Mouse (Mus musculus): ENCODE results near the gene Ptger3.

The Ptger3 gene

DNA sequence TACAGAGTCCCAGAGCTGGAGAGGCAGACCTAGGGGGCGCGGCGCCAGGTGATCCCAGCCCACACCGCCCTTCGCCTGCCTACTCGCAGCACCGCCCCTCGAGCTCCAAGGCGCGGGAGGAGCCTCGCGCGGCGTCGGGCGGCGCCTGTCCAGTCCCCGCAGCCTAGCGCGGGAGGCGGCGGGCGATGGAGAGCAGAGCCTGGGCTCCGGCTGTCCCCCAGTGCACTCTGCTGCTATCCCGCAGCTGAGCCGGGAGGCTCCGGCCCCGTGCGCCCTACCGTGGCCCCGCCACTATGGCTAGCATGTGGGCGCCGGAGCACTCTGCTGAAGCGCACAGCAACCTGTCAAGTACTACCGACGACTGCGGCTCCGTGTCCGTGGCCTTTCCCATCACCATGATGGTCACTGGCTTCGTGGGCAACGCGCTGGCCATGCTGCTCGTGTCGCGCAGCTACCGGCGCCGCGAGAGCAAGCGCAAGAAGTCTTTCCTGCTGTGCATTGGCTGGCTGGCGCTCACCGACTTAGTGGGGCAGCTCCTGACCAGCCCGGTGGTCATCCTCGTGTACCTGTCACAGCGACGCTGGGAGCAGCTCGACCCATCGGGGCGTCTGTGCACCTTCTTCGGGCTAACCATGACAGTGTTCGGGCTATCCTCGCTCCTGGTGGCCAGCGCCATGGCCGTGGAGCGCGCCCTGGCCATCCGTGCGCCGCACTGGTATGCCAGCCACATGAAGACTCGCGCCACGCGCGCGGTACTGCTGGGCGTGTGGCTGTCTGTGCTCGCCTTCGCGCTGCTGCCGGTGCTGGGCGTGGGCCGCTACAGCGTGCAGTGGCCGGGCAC is at the start of gene Ptger3:
Gene Ptger3 (plus strand): TSS at position 168 of the 841 bp plus-strand sequence.
- peak; percentile 30 for DNase-seq

DNA sequence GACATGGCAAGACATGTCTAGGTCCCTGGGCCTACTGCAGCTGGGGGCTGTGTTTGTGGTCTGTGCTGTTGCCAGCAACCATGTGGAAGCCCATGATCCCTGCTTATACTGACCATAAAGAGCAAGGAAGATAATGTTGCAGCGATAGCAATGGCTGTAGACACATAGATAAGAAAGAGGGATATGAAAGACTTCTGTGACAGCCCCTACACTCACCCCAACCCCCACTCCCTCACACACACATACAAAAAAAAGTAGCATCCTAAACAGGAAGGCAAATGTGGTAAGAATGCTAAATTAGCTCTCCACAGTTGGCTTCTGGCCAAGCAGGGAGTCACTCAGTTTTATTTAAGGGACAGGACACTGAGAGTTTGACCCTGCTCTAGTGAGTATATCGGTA is 48.7 kb upstream of the Ptger3 start:
- DNase-seq, result no peak

DNA sequence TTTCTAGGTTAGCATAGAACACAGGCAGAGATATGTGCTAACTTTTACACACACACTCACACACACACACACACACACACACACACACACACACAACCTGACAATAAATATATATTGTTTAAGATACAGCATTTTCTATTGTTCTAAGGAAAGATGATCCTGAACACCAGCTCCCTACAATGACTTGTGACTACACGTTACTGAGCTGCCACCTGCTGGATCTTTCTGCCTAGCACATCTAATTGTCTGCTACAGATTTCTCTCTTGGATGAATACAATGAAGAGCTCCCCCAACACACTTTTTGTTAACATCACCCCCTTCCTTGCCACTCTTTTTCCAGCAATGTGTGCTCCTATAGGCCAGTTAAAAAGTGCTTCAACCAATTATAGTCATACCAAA is 46.3 kb upstream of the Ptger3 start:
- peak; percentile 5 for DNase-seq

DNA sequence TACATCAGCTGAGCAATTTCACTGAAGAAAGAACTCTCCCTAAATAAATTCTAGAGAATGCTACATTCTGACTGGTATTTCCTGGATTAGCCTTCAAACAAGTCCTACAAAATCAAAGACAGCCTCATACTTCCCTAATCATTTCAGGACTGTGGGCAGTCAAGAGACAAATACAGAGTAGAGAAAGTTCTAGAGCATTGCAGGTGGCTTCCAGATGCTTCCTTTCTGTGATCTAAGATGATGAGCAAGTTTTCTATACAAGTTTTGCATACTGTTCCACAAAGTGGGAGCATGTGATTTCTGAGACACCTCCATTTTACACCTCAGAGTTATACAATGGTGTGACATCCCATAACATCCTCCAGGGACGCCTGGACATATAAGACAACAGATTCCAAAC is 42.9 kb upstream of the Ptger3 start:
- DNase-seq, result no peak

DNA sequence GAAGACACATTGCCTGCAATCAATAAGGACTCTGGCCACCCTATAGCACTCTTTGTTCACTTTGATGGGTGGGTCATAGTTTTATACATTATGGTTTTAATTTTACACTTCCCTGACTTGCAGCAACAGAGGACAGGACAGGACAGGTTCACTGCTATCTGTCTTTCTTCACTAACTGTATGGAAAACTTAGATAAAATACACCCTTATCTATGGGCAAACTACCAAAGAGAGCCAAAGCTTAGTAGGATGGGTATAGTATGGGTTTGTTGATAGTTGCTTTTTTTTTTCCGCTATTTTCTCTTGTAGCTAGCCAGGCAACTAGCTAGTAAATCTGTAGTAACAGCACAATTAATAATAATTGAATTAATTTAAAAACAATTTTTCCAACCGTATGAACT is 35.1 kb upstream of the Ptger3 start:
- no peak for DNase-seq

DNA sequence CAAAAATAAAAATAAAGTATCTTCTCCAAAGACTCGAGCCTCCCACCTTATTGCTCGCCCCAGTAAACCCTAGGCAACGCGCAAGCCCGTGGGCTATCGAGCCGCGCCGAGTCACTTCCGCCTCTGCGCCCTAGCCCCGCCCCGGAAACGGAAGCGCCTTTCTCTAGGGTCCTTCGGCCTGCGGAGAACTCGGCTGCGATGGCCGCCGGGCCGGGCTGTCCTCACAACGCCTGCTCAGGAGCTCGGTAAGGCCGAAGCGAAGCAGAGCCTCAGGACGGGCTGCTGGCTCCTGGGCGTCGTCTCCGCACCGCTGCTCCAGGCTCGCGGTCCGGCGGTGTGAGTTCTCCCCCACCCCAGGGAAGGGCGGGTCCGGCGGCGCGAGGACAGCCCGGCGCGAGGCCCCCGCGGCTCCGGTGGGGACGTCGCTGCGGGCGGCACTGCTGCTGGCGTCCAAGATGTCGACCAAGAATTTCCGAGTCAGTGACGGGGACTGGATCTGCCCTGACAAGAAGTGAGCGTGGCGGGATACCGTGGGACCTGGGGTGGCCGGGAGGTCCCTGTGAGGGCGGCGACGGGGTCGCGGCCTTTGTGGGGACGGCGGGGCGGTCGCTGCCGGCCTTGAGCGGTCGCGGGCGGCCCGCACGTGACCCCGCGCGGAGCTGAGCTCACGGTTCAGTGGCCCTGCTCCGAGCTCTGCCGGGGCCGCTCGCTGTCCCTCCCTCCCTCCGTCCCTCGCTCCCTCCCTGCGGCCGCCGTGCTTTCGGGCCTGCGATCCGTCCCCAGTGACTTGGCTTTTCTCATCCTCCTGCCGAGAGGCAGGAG is 32.5 kb upstream of the Ptger3 start, which contains the start of gene Zranb2:
Gene Zranb2 (plus strand): TSS at position 197 of the 822 bp plus-strand sequence.
- DNase-seq, result peak; percentile 93

DNA sequence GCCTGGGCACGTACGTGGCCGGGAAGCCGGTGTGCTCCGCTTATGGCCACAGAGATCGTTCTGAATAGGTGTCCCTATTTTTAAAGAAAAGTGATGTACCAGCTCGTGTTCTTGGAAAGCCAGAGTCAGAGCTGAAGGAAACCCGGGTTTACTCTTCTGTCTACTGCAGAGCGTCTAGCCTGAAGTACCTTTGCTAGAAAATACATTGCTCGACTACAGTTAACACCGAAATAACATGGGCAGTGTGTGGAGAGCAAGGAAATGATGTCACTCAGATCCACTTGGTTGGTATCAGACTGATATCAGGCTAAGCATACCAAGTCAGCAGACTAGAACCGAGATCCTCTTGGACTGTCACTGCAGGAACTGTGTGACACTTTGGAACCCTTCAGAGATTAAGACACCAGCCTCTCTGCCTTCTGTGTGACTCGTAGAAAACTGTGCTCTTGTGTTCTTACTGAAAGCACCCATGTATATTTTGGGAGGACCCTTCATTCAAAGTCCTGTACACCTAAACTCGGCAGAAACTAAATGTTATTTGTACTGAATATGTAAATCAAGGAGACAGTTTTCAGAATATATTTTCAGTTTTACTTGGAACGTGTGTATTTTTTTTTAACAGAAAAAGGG is 31.8 kb upstream of the Ptger3 start:
- no peak for DNase-seq

DNA sequence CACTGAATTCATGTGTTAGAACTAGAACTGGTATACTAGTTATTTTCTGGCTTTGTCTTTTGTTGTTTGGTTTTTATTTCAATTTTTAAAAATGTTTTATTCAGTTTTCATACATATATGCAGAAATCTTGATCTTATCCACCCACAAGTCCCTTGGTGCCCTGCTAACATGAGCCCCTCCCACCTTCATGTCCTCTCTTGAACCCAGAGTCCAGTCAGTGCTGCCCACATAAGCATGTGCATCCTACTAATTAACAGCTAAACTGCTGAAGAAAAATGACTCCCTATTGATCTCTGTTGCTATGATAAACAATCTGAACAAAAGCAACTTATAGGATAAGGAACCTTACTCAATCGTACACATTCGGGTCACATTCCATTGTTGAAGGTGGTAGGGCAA is 17.4 kb upstream of the Ptger3 start:
- no peak for DNase-seq

DNA sequence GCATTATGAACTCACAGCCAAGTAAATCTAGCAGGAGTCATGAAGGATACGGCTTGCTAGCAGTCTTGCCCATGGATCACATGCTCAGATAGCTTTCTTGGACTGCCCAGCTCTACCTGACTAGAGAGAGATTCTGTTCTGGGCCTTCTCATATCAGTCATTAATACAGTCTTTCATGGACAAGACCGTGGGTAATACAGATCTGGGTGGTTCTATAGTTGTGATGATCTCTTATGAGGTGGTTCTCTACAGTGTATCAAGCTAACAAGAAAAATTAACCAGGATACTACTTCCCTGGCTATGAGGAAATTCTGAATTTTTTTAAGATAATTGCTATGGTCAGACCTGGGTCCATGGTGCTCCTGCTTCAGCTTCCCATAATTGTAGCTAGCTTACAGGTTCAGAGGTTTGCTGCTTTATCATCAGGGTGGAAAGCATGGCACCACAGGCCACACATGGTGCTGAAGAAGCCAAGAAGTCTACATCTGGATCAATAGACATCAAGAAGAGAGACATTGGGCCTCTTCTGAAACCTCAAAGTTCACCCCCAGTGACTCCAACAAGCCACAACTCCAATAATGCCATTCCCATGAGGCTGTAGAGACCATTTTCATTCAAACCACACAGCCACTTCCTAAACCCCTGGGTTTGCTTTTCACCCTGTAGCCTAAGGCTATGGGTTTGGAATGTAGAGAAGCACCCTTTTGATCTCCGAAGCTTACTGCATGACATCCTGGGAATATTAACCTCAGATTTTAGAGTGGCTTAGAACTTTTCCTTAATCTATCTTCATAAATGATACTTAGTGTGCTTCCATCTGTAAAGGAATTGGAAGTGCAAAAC is 16.7 kb upstream of the Ptger3 start:
- no peak for DNase-seq

DNA sequence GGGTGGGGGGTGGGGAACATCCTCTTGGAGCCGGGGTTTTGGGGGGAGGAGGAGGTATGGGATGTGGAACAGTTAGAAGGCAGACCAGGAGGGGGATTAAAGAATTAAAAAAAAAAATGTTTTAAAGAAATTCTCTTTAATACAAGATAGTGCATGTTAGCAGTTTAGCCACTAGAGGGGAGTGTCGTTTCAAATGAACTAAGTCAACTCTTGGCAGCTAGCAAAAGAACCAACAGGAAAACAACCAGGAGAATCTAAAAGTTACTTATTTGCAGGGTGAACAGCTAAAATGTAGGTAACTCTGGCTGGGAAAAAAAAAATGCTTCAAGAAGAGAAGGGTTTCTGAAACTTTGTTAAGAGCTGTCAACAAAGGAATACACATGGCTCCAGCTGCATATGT is 1.5 kb upstream of the Ptger3 start:
- DNase-seq, result no peak

DNA sequence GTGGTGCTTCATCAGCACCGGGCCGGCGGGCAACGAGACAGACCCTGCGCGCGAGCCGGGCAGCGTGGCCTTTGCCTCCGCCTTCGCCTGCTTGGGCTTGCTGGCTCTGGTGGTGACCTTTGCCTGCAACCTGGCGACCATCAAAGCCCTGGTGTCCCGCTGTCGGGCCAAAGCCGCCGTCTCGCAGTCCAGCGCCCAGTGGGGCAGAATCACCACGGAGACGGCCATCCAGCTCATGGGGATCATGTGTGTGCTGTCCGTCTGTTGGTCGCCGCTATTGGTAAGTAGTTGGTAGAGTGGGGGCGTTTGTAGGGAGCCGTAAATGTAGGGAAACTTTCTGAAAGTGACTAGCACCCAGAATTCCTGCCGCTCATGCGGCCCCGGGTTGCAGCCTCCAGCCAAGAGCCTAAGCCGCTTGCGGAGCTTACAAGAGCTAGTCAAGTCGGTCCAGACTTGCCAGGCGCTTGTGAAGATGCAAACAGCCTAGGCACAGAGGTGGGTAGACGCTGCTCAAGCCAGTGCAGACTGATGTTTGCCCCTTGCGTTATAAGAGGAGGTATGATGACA is 957 bp downstream of the Ptger3 start:
- DNase-seq, result no peak

DNA sequence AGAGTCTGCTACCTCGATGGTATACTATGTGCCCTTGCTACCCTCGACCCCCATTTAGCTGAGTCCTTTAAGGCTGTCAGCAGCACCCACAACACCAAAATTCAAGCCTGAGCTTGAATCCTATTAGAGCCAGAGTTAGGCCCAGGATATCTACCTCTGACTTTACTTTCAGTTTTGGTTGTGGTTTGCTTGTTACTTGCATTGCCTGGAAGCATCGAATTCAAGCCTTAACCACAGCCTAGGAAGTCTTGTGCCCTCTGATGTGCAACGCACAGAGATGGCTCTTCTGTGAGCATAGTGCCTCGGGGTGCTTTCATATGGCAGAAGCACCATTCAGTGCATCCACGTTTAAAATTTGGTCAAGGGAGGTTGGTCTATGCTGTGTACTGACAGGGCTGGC is 5.3 kb downstream of the Ptger3 start:
- DNase-seq, result no peak

DNA sequence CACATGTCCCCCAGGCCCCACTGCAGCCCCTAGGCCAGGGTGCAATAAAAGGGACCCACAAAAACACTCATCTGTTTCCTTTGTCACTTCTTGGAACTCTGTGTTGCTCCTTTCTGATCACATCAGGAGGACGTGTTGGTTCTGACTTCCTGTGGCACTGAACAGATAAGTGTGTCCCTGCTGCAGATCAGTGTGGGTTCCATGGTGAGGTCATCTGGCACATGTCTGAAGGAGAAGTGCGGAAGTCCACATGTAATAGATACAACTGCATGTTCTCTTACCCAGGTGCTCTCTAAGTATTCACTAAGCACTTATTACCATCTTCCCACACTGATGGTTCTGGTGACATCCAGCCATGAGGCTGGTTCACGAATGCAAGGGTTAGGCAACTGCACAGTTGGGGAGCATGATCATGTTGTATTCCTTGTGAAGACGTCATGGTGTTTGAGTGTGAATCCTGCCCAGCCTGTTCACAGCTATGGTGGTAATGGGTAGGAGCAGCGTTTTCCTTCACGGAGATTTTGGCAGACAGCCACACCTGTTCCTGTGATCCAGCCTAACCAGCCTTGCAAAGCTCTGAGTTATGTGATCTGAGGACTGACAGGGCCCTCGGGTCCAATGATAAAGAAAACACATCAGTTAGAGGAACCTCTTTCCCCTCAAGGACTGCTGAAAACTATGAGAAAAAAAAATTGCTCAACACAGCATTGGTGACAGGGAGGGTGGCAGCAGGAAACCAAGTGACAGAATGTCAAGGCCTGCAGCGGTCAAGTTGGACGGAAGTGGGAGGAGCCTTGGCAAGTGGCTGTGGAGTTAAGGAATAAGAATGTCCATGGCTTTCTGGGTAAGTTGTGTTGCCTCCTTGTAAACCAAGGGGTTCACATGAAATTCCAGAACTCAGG is 9.0 kb downstream of the Ptger3 start:
- DNase-seq, result no peak

DNA sequence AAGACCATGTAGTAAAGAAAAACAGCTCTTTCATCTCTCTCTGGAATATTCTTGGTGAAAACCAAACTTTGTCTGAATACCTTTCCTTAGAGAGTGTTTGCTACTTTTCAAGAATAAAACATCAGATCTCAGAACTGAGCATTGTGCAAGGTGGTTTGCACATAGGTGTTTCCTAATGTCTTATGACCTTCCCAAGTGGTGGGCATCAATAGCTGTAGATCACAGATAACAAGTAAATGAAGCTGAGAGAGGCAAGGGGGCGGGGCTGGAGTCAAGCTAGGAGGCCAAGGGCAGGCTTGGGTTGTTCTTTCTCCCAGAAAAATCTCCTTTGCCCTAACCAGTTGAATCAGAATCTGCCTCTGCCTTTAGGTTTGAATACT is 9.6 kb downstream of the Ptger3 start:
- no peak for DNase-seq

DNA sequence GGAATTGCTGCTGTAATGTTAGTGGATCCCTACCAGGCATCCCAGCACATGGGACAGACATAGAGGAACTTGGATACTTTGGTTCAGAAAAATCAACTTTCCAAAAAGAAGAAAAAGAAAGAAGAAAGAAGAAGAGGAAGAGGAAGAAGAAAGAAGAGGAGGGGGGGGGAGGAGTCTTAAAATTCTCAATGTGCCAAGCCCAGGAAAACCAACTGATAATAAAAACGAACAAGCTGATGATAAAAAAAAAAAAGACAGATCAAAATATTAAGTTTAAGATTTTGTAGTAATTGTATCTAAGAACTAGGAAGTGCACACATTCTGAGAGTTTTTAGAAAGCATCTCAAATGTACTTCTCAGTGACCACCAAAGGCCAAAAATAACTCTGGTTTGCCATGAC is 10.2 kb downstream of the Ptger3 start:
- DNase-seq, result no peak

DNA sequence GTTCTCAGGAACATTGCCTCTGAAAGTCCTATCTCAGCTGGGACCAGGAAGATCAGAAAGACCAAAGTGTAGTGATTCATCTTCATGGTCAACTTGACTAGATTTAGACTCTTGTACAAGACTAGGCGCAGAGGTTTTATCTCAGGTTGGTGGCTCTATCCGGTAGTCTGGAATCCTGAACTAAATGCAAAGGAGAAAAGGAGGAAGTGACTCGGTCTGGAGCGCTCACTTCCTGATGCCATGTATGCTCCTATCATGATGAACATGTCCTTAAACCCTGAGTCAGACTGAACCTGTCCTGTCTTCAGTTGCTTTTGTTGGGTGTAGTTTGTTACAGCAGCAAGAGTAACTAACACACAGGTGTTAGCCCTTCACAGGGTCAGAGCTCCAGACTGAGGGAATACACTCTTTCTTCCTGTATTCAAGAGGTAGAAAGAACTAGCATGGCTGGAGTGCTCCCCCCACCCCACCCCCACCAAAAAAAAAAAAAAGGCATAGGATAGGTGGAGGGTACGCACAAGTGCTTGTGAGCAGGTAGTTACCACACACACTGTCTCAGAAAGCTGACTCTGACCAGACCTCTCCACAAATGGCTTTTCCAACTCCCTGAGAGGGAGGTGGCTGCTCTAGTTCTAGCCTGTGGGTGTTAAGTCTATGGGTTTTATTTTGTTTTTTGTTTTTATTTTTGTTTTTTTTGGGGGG is 11.9 kb downstream of the Ptger3 start:
- no peak for DNase-seq

DNA sequence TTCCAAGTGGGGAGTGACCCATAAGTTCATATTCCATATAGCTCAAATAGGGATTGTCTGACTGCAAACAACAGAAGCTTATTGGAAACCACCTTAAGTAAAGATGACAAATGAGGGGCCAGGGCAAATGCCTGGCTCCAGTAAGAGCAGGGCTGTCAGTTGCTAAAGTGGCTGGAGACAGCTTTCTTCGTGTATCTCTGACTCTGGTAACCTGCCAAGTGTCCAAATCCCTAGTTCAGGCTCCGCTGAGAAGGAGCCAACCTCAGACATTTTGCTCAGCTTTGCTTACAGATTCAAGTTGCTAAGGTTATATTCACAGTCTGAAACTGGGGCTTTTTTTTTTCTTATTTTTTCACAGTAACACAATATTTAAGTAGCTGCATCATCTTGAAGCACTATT is 12.7 kb downstream of the Ptger3 start:
- DNase-seq, result no peak

DNA sequence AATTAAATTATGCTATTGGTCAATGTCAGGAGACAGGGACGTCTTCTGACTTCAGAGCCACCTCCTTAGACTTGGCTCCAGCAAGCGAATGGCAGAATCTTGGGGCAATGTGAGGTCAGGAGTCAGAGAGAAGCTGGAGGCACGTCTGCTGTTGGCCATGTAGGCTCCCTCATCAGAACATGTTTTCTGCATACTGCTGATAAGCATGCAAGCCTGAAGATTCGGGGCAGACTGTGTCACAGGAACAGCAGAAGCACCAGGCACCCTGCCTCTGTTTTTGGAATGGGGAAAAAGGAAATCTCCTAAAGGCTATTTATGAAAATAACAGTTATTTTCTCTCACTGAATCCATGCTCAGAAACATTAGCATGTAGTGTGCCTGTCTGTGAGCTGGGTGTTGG is 13.6 kb downstream of the Ptger3 start:
- DNase-seq, result no peak

DNA sequence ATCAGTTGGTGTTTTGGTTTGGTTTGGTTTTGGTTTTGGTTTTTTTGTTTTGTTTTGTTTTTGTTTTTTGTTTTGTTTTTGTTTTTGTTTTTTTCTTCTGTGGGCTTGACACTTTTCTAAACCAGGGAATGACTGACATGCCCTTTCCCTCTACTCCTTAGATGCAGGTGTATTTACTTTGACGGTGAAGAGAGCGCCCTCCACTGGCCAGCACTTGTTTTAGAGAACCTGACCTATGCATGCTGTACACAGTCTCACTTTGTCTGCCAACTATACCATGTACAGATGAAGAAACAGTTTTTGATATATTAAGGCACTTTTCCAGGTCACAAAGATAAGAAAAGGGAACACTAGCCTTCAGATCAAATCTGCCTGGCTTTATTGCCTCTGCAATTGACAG is 15.1 kb downstream of the Ptger3 start:
- no peak for DNase-seq

DNA sequence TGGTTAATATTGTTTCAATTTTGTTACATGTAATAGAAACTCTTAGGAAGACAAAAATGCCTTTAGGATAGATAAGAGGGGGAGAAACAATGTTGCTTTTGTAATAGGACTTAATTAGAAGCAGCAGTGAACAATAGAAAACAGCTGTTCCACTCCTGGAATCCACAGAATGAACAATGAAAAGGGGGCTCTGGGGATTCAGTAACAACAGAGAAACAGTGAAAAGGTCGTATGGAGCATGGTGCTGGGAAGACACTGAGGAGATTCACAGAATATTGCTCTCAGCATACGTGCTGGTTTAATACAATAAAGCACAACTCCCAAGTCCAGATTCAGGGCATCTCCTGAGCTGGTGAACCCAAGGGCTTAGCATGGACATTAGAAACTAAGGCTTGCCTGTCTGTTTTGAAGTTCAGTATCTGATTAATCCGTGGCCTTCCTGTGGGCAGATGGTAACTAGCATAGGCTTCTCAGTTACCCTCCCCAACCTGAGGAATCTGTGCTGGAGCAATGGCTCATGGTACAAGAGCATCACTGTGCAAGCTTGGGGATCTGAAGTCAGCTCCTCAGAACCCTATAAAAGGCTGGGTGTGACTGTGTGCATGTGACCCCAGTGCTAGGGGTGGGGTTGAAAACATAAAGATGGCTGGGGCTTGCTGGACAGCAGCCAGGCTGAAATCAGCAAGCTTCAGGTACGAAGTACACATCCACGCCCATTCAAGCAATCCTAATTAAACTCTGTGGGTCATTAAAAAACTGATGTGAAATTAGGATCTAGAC is 16.1 kb downstream of the Ptger3 start:
- DNase-seq, result no peak
